In genomic region chr4:137932554-137933178, GRCm38 (mm10) we compare ENCODE assay signal across 10 mouse cellular contexts.
A peak's percentile ranks its signal among the peaks of the same experiment; 100 is the strongest.
DNase-seq lines count a peak whose midpoint lies in the region; ATAC-seq lines count a peak whose summit lies in the region.
"Had no signal": no experiment of that assay in that cellular context is flagged by ENCODE, and none has a peak within 500 bp of the region (broad histone marks: within the 10 kb centered on the region; RNA-seq: fewer than 3 reads in every experiment).

No protein-coding gene starts in this region.

- H3K27ac ChIP-seq in heart, embryonic 12.5 days (ENCODE audit: poor library complexity, severe bottlenecking): peak overlapping the region; percentile 90
- H3K27ac ChIP-seq in lung, embryonic 15.5 days: 0 out of 2 replicates have a peak overlapping the region, but pooled peaks have one; percentile 21
- H3K27ac ChIP-seq in intestine, embryonic 16.5 days (ENCODE audit: low read length): peak overlapping the region; percentile 57
- H3K27ac ChIP-seq in neural tube, embryonic 14.5 days (ENCODE audit: low read depth, low read length): no peak overlapping the region
- H3K27ac ChIP-seq: layer of hippocampus, adult 2 months had no signal

- ATAC-seq in heart, embryonic 12.5 days (ENCODE audit: insufficient number of reproducible peaks, low FRiP score): no peak
- ATAC-seq in lung, embryonic 15.5 days (ENCODE audit: borderline replicate concordance, extremely low read depth, low FRiP score, low TSS enrichment): no peak
- no peak for ATAC-seq in intestine, embryonic 16.5 days
- peak; percentile 34; the same call in 1 of the 2 replicates for ATAC-seq in neural tube, embryonic 14.5 days (ENCODE audit: low read depth)
- ATAC-seq in erythroid progenitor cell, adult 5-6 weeks (replicated peaks; ENCODE audit: low FRiP score, poor library complexity, severe bottlenecking): no peak
- ATAC-seq: inflammation-experienced regulatory T-cells, adult 6 months had no signal

- no peak overlapping the region for H3K9ac ChIP-seq in heart, embryonic 12.5 days
- no peak overlapping the region for H3K9ac ChIP-seq in lung, embryonic 15.5 days
- 0 out of 2 replicates have a peak overlapping the region, but pooled peaks have one; percentile 5 for H3K9ac ChIP-seq in intestine, embryonic 16.5 days (ENCODE audit: low read depth, low read length)
- no peak overlapping the region for H3K9ac ChIP-seq in neural tube, embryonic 14.5 days (replicated peaks; ENCODE audit: low read depth, low read length)

- WGBS in heart, embryonic 12.5 days: 61% methylated on average over 6 of the region's 6 CpGs
- 58% methylated on average over 6 of the region's 6 CpGs for WGBS in lung, embryonic 15.5 days
- WGBS in intestine, embryonic 16.5 days: 37% methylated on average over 6 of the region's 6 CpGs
- 17% methylated on average over 6 of the region's 6 CpGs for WGBS in neural tube, embryonic 14.5 days

- no peaks in the 10 kb centered on the region for H3K9me3 ChIP-seq in heart, embryonic 12.5 days (replicated peaks)
- no peaks in the 10 kb centered on the region for H3K9me3 ChIP-seq in lung, embryonic 15.5 days
- H3K9me3 ChIP-seq in intestine, embryonic 16.5 days (ENCODE audit: control insufficient read depth, low read length): no peaks in the 10 kb centered on the region
- H3K9me3 ChIP-seq in neural tube, embryonic 14.5 days (ENCODE audit: control insufficient read depth, low read length): no peaks in the 10 kb centered on the region

- H3K4me2 ChIP-seq in heart, embryonic 12.5 days: no peak overlapping the region
- H3K4me2 ChIP-seq in lung, embryonic 15.5 days: no peak overlapping the region
- H3K4me2 ChIP-seq in intestine, embryonic 16.5 days (ENCODE audit: low read depth, low read length): no peak overlapping the region
- no peak overlapping the region for H3K4me2 ChIP-seq in neural tube, embryonic 14.5 days (ENCODE audit: low read depth, low read length)

- DNase-seq in heart, adult 11 months: no peak
- DNase-seq in lung, postnatal 25 days (ENCODE audit: low spot score): no peak
- DNase-seq: gastrocnemius, postnatal 10 days had no signal

- H3K36me3 ChIP-seq in heart, embryonic 12.5 days: peaks cover 50% of the 10 kb centered on the region
- 0 out of 2 replicates have a peak, but pooled peaks cover 10% of the 10 kb centered on the region for H3K36me3 ChIP-seq in lung, embryonic 15.5 days
- peaks cover 21% of the 10 kb centered on the region for H3K36me3 ChIP-seq in intestine, embryonic 16.5 days (ENCODE audit: control insufficient read depth, insufficient read depth, low read length)
- H3K36me3 ChIP-seq in neural tube, embryonic 14.5 days (ENCODE audit: control insufficient read depth, insufficient read depth, low read length): 0 out of 2 replicates have a peak, but pooled peaks cover 6% of the 10 kb centered on the region

- H3K4me3 ChIP-seq in heart, embryonic 12.5 days: no peak overlapping the region
- no peak overlapping the region for H3K4me3 ChIP-seq in lung, embryonic 15.5 days
- no peak overlapping the region for H3K4me3 ChIP-seq in intestine, embryonic 16.5 days (ENCODE audit: low read length)
- no peak overlapping the region for H3K4me3 ChIP-seq in neural tube, embryonic 14.5 days (ENCODE audit: low read depth, low read length)
- H3K4me3 ChIP-seq: layer of hippocampus, adult 2 months had no signal

- H3K27me3 ChIP-seq in heart, embryonic 12.5 days (replicated peaks): 0 out of 2 replicates have a peak, but pooled peaks cover 3% of the 10 kb centered on the region
- peaks cover 45% of the 10 kb centered on the region for H3K27me3 ChIP-seq in lung, embryonic 15.5 days
- no peaks in the 10 kb centered on the region for H3K27me3 ChIP-seq in intestine, embryonic 16.5 days (replicated peaks; ENCODE audit: control insufficient read depth, insufficient read depth, low read length)
- no peaks in the 10 kb centered on the region for H3K27me3 ChIP-seq in neural tube, embryonic 14.5 days (ENCODE audit: control insufficient read depth, insufficient read depth, low read length)

- H3K4me1 ChIP-seq in heart, embryonic 12.5 days (replicated peaks): peaks cover 55% of the 10 kb centered on the region
- H3K4me1 ChIP-seq in lung, embryonic 15.5 days: peaks cover 54% of the 10 kb centered on the region
- H3K4me1 ChIP-seq in intestine, embryonic 16.5 days (ENCODE audit: control insufficient read depth, insufficient read depth, low read length): peaks cover 52% of the 10 kb centered on the region
- H3K4me1 ChIP-seq in neural tube, embryonic 14.5 days (ENCODE audit: control insufficient read depth, insufficient read depth, low read length): peaks cover 5% of the 10 kb centered on the region; the same call in 1 of the 2 replicates
